Mouse (Mus musculus): ENCODE measurements around the gene Rcan3. TPM values are rescaled to one million over a fixed set of nuclear protein-coding genes. Genes with fewer than 3 reads are reported as not detected.
A peak's percentile ranks its signal among the peaks of the same experiment; 100 is the strongest.

Gene Rcan3
- polyA plus RNA-seq, 1 experiment = 74.3 TPM

- H3K4me1 ChIP-seq (ENCODE audit: control insufficient read depth, insufficient read depth, low read length) = no peaks in the 10 kb centered on the region
- H3K27ac ChIP-seq (ENCODE audit: insufficient read depth, low read length) = no peak overlapping the region
- WGBS = 77% methylated on average over 11 of the region's 11 CpGs
- no peak overlapping the region for H3K4me3 ChIP-seq (replicated peaks; ENCODE audit: insufficient read depth, low read depth, low read length)
- DNase-seq = no peak
- no peaks in the 10 kb centered on the region for H3K27me3 ChIP-seq (ENCODE audit: control insufficient read depth, insufficient read depth, low read length)
- TF ChIP-seq POLR2A (IDR thresholded peaks at IDR 0.05; ENCODE audit: borderline replicate concordance, insufficient read depth, low read length) (no peak), CTCF (IDR thresholded peaks at IDR 0.05; ENCODE audit: borderline replicate concordance, insufficient read depth, low read depth, low read length) (no peak)
Measured at GRCm38 (mm10) chr4:135377241-135377640, 56.4 kb downstream of the Rcan3 start.

DNA sequence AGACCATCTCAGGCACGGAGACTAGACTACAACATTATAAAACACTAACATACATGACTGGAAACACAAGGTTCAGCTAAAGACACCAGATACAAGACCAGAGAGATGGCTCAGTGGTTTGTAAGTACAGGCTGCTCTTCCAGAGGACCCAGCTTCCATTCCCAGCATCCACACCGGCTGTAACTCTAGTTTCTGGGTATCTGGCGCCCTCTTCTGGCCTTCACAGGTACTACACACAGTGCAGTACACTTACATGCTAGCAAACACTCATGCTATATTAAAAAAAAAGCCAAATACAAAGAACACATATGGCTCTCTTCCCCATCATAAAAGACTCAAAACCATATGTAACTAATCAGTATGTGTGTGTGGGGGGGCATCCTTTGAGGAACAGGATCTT, 58.2 kb downstream of the Rcan3 start:
- Histone ChIP-seq H3K4me3 (replicated peaks; ENCODE audit: insufficient read depth, low read depth, low read length) (no peak overlapping the region), H3K4me1 (ENCODE audit: control insufficient read depth, insufficient read depth, low read length) (no peaks in the 10 kb centered on the region), H3K27ac (ENCODE audit: insufficient read depth, low read length) (no peak overlapping the region), H3K27me3 (ENCODE audit: control insufficient read depth, insufficient read depth, low read length) (no peaks in the 10 kb centered on the region)
- WGBS = 61% methylated on average over 3 of the region's 3 CpGs
- TF ChIP-seq CTCF (IDR thresholded peaks at IDR 0.05; ENCODE audit: borderline replicate concordance, insufficient read depth, low read depth, low read length) (0 out of 2 replicates have a peak, but pooled peaks have one; percentile 25), POLR2A (IDR thresholded peaks at IDR 0.05; ENCODE audit: borderline replicate concordance, insufficient read depth, low read length) (no peak)
- DNase-seq = no peak

GRCm38 (mm10) chr4:135373299-135373698, 60.4 kb downstream of the Rcan3 start:
- no peak for DNase-seq
- Histone ChIP-seq H3K4me3 (replicated peaks; ENCODE audit: insufficient read depth, low read depth, low read length) (no peak overlapping the region), H3K27ac (ENCODE audit: insufficient read depth, low read length) (no peak overlapping the region), H3K27me3 (ENCODE audit: control insufficient read depth, insufficient read depth, low read length) (no peaks in the 10 kb centered on the region), H3K4me1 (ENCODE audit: control insufficient read depth, insufficient read depth, low read length) (no peaks in the 10 kb centered on the region)
- 82% methylated on average over 5 of the region's 5 CpGs for WGBS
- TF ChIP-seq CTCF (IDR thresholded peaks at IDR 0.05; ENCODE audit: borderline replicate concordance, insufficient read depth, low read depth, low read length) (peak; percentile 25; the same call in 1 of the 2 replicates), POLR2A (IDR thresholded peaks at IDR 0.05; ENCODE audit: borderline replicate concordance, insufficient read depth, low read length) (no peak)

DNA sequence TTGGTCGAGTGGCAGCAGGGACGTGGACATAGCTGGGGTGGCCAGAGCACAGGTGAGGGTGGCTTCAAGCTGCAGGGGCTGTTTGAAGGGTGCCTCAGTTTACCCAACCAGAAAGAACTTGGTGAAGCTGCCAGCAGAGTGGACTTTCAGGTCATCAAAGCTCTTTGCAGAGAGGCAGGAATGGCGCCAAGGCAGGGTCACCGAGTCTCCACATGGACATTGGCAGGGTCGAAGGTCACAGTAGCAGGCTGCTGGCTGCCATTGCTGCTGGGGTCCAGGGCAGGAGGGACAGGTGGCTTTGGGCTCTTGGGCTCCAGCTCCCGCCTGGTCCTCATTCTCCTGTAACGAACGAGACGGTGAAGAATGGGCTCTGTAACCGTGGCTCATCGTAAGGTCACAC, 63.3 kb downstream of the Rcan3 start:
- no peak for DNase-seq
- TF ChIP-seq CTCF (IDR thresholded peaks at IDR 0.05; ENCODE audit: borderline replicate concordance, insufficient read depth, low read depth, low read length) = no peak
- no peak for TF ChIP-seq POLR2A (IDR thresholded peaks at IDR 0.05; ENCODE audit: borderline replicate concordance, insufficient read depth, low read length)
- WGBS = 76% methylated on average over 11 of the region's 11 CpGs
- H3K27ac ChIP-seq (ENCODE audit: insufficient read depth, low read length) = no peak overlapping the region
- no peak overlapping the region for H3K4me3 ChIP-seq (replicated peaks; ENCODE audit: insufficient read depth, low read depth, low read length)
- no peaks in the 10 kb centered on the region for H3K27me3 ChIP-seq (ENCODE audit: control insufficient read depth, insufficient read depth, low read length)
- H3K4me1 ChIP-seq (ENCODE audit: control insufficient read depth, insufficient read depth, low read length) = no peaks in the 10 kb centered on the region

DNA sequence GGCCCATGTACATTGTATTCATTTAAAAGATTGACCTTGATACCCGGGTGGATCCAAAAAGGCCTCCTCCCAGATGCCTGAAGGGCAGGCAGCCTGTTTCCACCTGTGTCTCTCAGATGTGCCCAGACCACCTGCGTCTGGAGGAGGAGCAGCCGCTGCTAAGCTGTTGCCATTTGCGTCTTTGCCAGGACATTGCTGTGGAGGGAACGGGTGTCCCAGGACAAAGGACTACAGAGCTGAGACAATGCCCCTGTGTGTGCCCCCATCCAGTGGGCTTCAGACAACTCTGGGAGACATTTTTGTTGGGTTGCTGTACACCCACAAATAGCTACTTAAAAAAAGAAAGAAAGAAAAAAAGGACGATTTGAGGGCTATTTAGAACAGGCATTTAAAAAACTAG, 70.8 kb downstream of the Rcan3 start:
- Histone ChIP-seq H3K4me3 (replicated peaks; ENCODE audit: insufficient read depth, low read depth, low read length) (no peak overlapping the region), H3K27me3 (ENCODE audit: control insufficient read depth, insufficient read depth, low read length) (no peaks in the 10 kb centered on the region), H3K4me1 (ENCODE audit: control insufficient read depth, insufficient read depth, low read length) (no peaks in the 10 kb centered on the region), H3K27ac (ENCODE audit: insufficient read depth, low read length) (no peak overlapping the region)
- WGBS = 20% methylated on average over 6 of the region's 6 CpGs
- no peak for TF ChIP-seq CTCF (IDR thresholded peaks at IDR 0.05; ENCODE audit: borderline replicate concordance, insufficient read depth, low read depth, low read length)
- no peak for TF ChIP-seq POLR2A (IDR thresholded peaks at IDR 0.05; ENCODE audit: borderline replicate concordance, insufficient read depth, low read length)
- DNase-seq = no peak

Other genes starting within 250 kb of the Rcan3 start
- 92.3 and 98.4 TPM in 2 replicates for gene Clic4, start 161.0 kb downstream of the Rcan3 start, polyA plus RNA-seq (2012; rRNA removed)
- gene Srrm1, start 80.5 kb downstream of the Rcan3 start, polyA plus RNA-seq (2012; rRNA removed) = 124 and 130 TPM in 2 replicates
- gene Ncmap, start 35.6 kb downstream of the Rcan3 start, polyA plus RNA-seq (2012; rRNA removed) = 4.1 and 4.7 TPM in 2 replicates
- 0.72 and 0.76 TPM in 2 replicates for gene Stpg1, start 60.9 kb upstream of the Rcan3 start, polyA plus RNA-seq (2012; rRNA removed)
- gene Nipal3, start 61.2 kb upstream of the Rcan3 start, polyA plus RNA-seq (2012; rRNA removed) = 57.5 and 60.9 TPM in 2 replicates
- 0.25 and 0.29 TPM in 2 replicates for gene Grhl3, start 139.8 kb upstream of the Rcan3 start, polyA plus RNA-seq (2012; rRNA removed)